Mouse (Mus musculus) midbrain, postnatal 0 days (tissue): Measurements from ENCODE around the gene Mybbp1a. TPM values are rescaled to one million over a fixed set of nuclear protein-coding genes. Genes with fewer than 3 reads are reported as not detected.
A peak's percentile ranks its signal among the peaks of the same experiment; 100 is the strongest.

Experiments used
- ATAC-seq: fragments of 200-750 bp; cut with Nextera tagmentation; 2 replicates; pipeline ENCODE4 v1.8.0; 2017; ENCODE audit warnings: moderate number of reproducible peaks, mild to moderate bottlenecking, moderate TSS enrichment, moderate library complexity; ENCODE audit not compliant: low FRiP score
- DNase-seq: peaks from one replicate; pipeline ENCODE4 v3.0.0-alpha.2; 2015; ENCODE audit warnings: low spot score
- H3K27ac ChIP-seq: fragments of 300-500 bp; sonication (generic); 2 replicates; pipeline ENCODE4 v1.5.1; 2014; ENCODE audit warnings: low read depth, mild to moderate bottlenecking, low read length, mixed read lengths
- H3K27me3 ChIP-seq: fragments of 300-500 bp; sonication (generic); 2 replicates; pipeline ENCODE4 v1.6.1; 2014; ENCODE audit warnings: low read length, control low read depth, mixed read lengths; ENCODE audit not compliant: insufficient read depth
- H3K36me3 ChIP-seq: fragments of 300-500 bp; sonication (generic); 2 replicates; pipeline ENCODE4 v1.6.1; 2014; ENCODE audit warnings: low read length, control low read depth, mixed read lengths; ENCODE audit not compliant: insufficient read depth
- H3K4me1 ChIP-seq: fragments of 300-500 bp; sonication (generic); 2 replicates; pipeline ENCODE4 v1.6.1; 2014; ENCODE audit warnings: mild to moderate bottlenecking, control low read depth, antibody characterized with exemption, low read length, mixed read lengths; ENCODE audit not compliant: insufficient read depth
- H3K4me2 ChIP-seq: fragments of 300-500 bp; sonication (generic); 2 replicates; pipeline ENCODE4 v1.6.1; 2014; ENCODE audit warnings: low read depth, mild to moderate bottlenecking, low read length, mixed read lengths; ENCODE audit not compliant: poor library complexity, severe bottlenecking
- H3K4me3 ChIP-seq: fragments of 300-500 bp; sonication (generic); 2 replicates; pipeline ENCODE4 v1.5.1; 2014; ENCODE audit warnings: low read depth, mild to moderate bottlenecking, low read length, moderate library complexity
- H3K9ac ChIP-seq: fragments of 300-500 bp; sonication (generic); replicated peaks from 2 replicates; pipeline ENCODE4 v1.6.1; 2014; ENCODE audit warnings: mild to moderate bottlenecking, low read length, moderate library complexity, mixed read lengths; ENCODE audit not compliant: poor library complexity, severe bottlenecking
- H3K9me3 ChIP-seq: fragments of 300-500 bp; sonication (generic); 2 replicates; pipeline ENCODE4 v1.6.1; 2016; ENCODE audit warnings: low read length, control low read depth
- CTCF ChIP-seq: IDR thresholded peaks from 2 replicates; pipeline ENCODE4 v1.5.1; 2016; ENCODE audit warnings: antibody characterized with exemption, mild to moderate bottlenecking
- WGBS: fragments of 180-500 bp; shearing (Covaris S2); extraction: QIAGEN DNeasy Blood & Tissue Kit; methylation state at CpG from one replicate; pipeline ENCODE4 v1.1.7; 2014; 5-methylcytosine and 5-hydroxymethylcytosine counted together
- polyA plus RNA-seq: library from polyadenylated mRNA; unstranded; fragments of >200 nt; fragmentation: Nextera tagmentation; extraction: Ambion mirVana; gene quantifications from 2 replicates; pipeline ENCODE4 v1.2.1, GENCODE M21; 2015
- total RNA-seq: library from RNA; depleted of rRNA; stranded (reverse); fragments of >200 nt; gene quantifications from 2 replicates; pipeline ENCODE4 v1.2.3, GENCODE M21; 2014; rRNA removed

Gene Mybbp1a
- 25.9 and 30.7 TPM in 2 replicates for total RNA-seq
- 50.0 and 50.4 TPM in 2 replicates for polyA plus RNA-seq

DNA sequence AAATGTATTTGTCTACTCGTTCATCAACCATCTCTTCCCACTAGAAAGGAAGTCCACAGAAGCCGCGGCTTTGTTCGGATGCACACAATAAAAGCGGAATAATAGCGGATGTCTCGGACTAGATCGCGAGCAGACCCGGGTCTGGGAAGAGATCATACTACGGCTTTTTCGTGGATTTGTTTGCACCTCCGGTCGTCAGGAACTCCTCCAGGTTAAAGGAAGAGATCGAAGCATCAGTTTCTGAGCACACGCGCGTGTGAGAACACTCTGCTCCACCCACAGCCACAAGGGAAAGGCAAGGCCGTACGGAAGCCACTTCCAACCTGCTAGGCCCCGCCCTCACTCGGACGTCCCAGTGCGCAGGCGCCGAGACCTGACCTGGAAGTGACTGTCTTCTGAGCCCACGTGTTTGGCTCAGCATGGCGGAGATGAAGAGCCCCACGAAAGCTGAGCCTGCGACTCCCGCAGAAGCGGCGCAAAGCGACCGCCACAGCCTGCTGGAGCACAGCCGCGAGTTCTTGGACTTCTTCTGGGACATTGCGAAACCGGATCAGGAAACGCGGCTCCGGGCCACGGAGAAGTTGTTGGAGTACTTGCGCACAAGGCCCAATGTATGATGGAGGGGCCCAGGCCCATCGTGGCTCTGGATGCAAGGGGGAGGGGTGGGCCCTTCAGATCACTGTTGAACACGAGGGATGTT lies at the start of gene Mybbp1a:
Mybbp1a (plus strand) TSS at position 391 of the 700 bp plus-strand sequence.
- WGBS, result under 1% methylated on average over 46 of the region's 46 CpGs
- Histone ChIP-seq H3K27ac (peak within 1 kb of the TSS; percentile 94), H3K4me1 (peaks cover 7% of the 10 kb centered on the region), H3K9me3 (no peaks in the 10 kb centered on the region), H3K4me2 (peak within 1 kb of the TSS; percentile 73), H3K27me3 (no peaks in the 10 kb centered on the region), H3K36me3 (peaks cover 34% of the 10 kb centered on the region), H3K9ac (peak within 1 kb of the TSS; percentile 68), H3K4me3 (peak within 1 kb of the TSS; percentile 72)
- TF ChIP-seq CTCF, result no peak
- DNase-seq (peak; percentile 98), ATAC-seq (peak; percentile 94)

DNA sequence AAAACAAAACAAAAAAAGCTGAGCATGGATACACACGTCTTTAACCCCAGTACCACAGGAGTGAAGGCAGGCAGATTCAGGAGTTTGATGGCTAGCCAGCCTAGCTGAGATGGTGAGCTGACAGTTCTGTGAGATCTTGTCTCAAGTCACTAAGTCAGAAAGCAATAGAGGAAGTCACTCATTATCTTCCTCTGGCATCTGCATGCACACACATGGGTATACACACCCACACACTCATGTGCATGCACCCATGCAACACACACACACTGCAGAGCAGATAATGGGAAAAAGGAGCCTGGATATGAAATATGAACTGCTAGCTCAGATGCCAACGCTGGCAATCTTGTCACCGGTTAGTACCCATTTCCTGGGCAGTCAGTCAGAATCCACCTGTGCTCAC lies 47.9 kb upstream of the Mybbp1a start:
- Histone ChIP-seq H3K4me2 (no peak overlapping the region), H3K9ac (no peak overlapping the region), H3K27me3 (no peaks in the 10 kb centered on the region), H3K9me3 (no peaks in the 10 kb centered on the region), H3K36me3 (no peaks in the 10 kb centered on the region), H3K27ac (no peak overlapping the region), H3K4me3 (no peak overlapping the region), H3K4me1 (no peaks in the 10 kb centered on the region)
- no peak for TF ChIP-seq CTCF
- 94% methylated on average over 3 of the region's 3 CpGs for WGBS
- DNase-seq, result no peak
- no peak for ATAC-seq

GRCm38 (mm10) chr11:72393669-72394068 lies 47.5 kb upstream of the Mybbp1a start:
- H3K4me2 ChIP-seq, result no peak overlapping the region
- peak; percentile 17 for DNase-seq
- H3K4me1 ChIP-seq, result no peaks in the 10 kb centered on the region
- H3K36me3 ChIP-seq, result no peaks in the 10 kb centered on the region
- 49% methylated on average over 5 of the region's 5 CpGs for WGBS
- no peaks in the 10 kb centered on the region for H3K27me3 ChIP-seq
- H3K9ac ChIP-seq, result no peak overlapping the region
- no peak overlapping the region for H3K27ac ChIP-seq
- no peak for ATAC-seq
- no peak for TF ChIP-seq CTCF
- H3K4me3 ChIP-seq, result no peak overlapping the region
- H3K9me3 ChIP-seq, result no peaks in the 10 kb centered on the region

- DNase-seq, result no peak
- Histone ChIP-seq H3K27ac (no peak overlapping the region), H3K36me3 (0 out of 2 replicates have a peak, but pooled peaks cover 4% of the 10 kb centered on the region), H3K9ac (no peak overlapping the region), H3K4me2 (no peak overlapping the region), H3K4me3 (no peak overlapping the region), H3K9me3 (no peaks in the 10 kb centered on the region), H3K27me3 (no peaks in the 10 kb centered on the region), H3K4me1 (no peaks in the 10 kb centered on the region)
- 81% methylated on average over 2 of the region's 2 CpGs for WGBS
- TF ChIP-seq CTCF, result no peak
- no peak for ATAC-seq
Observed at GRCm38 (mm10) chr11:72394694-72395093, 46.5 kb upstream of the Mybbp1a start.

DNA sequence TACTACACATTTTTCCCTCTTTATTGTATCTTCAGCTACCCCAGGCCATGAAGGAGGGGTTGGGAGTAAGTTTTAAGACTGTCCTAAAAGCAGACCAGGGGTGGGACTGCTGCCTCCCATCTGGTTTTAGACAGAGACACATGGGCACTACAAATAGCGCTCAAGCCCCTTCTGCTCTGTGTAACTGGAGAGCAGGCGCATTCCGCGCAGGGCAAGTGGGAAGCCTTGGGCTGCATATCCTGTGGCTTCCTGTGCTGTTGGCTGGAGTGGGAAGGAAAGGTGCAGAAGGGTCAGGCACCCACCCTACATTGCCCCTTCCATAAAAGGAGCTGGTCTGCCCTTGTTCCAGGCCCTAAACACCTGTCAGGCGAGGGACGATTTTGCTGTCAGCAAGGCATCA lies 45.5 kb upstream of the Mybbp1a start:
- H3K4me2 ChIP-seq, result no peak overlapping the region
- H3K36me3 ChIP-seq, result 0 out of 2 replicates have a peak, but pooled peaks cover 7% of the 10 kb centered on the region
- TF ChIP-seq CTCF, result no peak
- no peak for DNase-seq
- H3K27ac ChIP-seq, result no peak overlapping the region
- H3K9ac ChIP-seq, result no peak overlapping the region
- H3K4me1 ChIP-seq, result no peaks in the 10 kb centered on the region
- no peaks in the 10 kb centered on the region for H3K9me3 ChIP-seq
- H3K4me3 ChIP-seq, result no peak overlapping the region
- WGBS, result 91% methylated on average over 6 of the region's 6 CpGs
- H3K27me3 ChIP-seq, result no peaks in the 10 kb centered on the region
- no peak for ATAC-seq

GRCm38 (mm10) chr11:72396621-72397020 lies 44.5 kb upstream of the Mybbp1a start:
- Histone ChIP-seq H3K27ac (no peak overlapping the region), H3K4me2 (no peak overlapping the region), H3K9ac (no peak overlapping the region), H3K36me3 (0 out of 2 replicates have a peak, but pooled peaks cover 7% of the 10 kb centered on the region), H3K9me3 (no peaks in the 10 kb centered on the region), H3K27me3 (no peaks in the 10 kb centered on the region), H3K4me1 (no peaks in the 10 kb centered on the region), H3K4me3 (no peak overlapping the region)
- ATAC-seq (no peak), DNase-seq (no peak)
- 81% methylated on average over 7 of the region's 7 CpGs for whole genome bisulfite sequencing
- no peak for TF ChIP-seq CTCF
